Mouse (Mus musculus) erythroblast, embryonic 14.5 days (primary cell): ENCODE measurements around the gene Fcamr.

Source experiments
- GATA1 ChIP-seq: IDR thresholded peaks from 2 replicates; pipeline ENCODE4 v1.6.1; 2012; ENCODE audit warnings: low read length, inconsistent platforms, mixed read lengths
- TAL1 ChIP-seq: IDR thresholded peaks from 3 replicates; pipeline ENCODE4 v1.6.1; 2012; ENCODE audit warnings: low read length, inconsistent platforms, mixed read lengths

- TF ChIP-seq GATA1, result no peak
- no peak for TF ChIP-seq TAL1
These were observed 2.2 kb upstream of the Fcamr start for GRCm38 (mm10) chr1:130798551-130798950.
